Mouse (Mus musculus) gastrocnemius, postnatal 14 days (tissue): ENCODE results near the gene Samd4b. TPM values are rescaled to one million over a fixed set of nuclear protein-coding genes. Genes with fewer than 3 reads are reported as not detected.

Experiments
- DNase-seq: peaks from one replicate; pipeline ENCODE4 v3.0.0; 2021; ENCODE audit warnings: mixed read lengths
- intact Hi-C: fragments of 180-260 bp; cut with DNase I; formaldehyde crosslinking; loops from one replicate; pipeline ENCODE4 v1.15.1; 2025; ENCODE audit warnings: low total_unique reads
- microRNA-seq, 2 experiments: library from miRNA; unstranded; fragments of <30 nt; microRNA quantifications; one replicate each; pipeline ENCODE4 v1.2.0; 2021
- total RNA-seq, 2 experiments: library from RNA; stranded (reverse); gene quantifications; 2 replicates each; pipeline ENCODE4 v1.2.3; 2021

Gene Samd4b
- total RNA-seq, 2 experiments from 2014 or later: 15.7 to 18.5 TPM

- peak; percentile 75 for DNase-seq
These were observed 241.0 kb downstream of the Samd4b start for GRCm38 (mm10) chr7:28356981-28357380.

GRCm38 (mm10) chr7:28355221-28355620 is 242.7 kb downstream of the Samd4b start:
- DNase-seq: no peak
- intact Hi-C loops: no loop called here

More at GRCm38 (mm10) chr7:28356981-28357380, 241.0 kb downstream of the Samd4b start:
- intact Hi-C loops: no loop called here

GRCm38 (mm10) chr7:28354596-28354995 is 243.3 kb downstream of the Samd4b start:
- intact Hi-C loops: no loop called here
- no peak for DNase-seq

GRCm38 (mm10) chr7:28354113-28354581 is 243.8 kb downstream of the Samd4b start:
- no peak for DNase-seq
- intact Hi-C loops: no loop called here

- intact Hi-C loops: no loop called here
- no peak for DNase-seq
These were observed 244.7 kb downstream of the Samd4b start for GRCm38 (mm10) chr7:28353267-28353666.

GRCm38 (mm10) chr7:28351676-28352191 is 246.2 kb downstream of the Samd4b start:
- intact Hi-C loops: no loop called here
- DNase-seq: no peak

GRCm38 (mm10) chr7:28350155-28350883 is 247.6 kb downstream of the Samd4b start, which contains the start of gene Rps16:
Rps16 (plus strand) TSS chr7:28350652.
- intact Hi-C loops: no loop called here
- DNase-seq: peak; percentile 99

Small RNA genes lying within 50 kb of the gene (microRNA-seq; reads per million reads assigned to microRNA genes)
- 0 reads per million in 2 experiments for gene Mir7049

Other genes with a start within 250 kb of the Samd4b start
- gene Rps16, start 247.5 kb downstream of the Samd4b start, total RNA-seq: 100 to 1,000 TPM; 522 to 620 TPM
- 10 to 100 TPM; 15.0 to 15.7 TPM for gene Plekhg2, start 225.5 kb downstream of the Samd4b start, total RNA-seq
- 10 to 100 TPM in 1 of 2 experiments, 1 to 10 TPM in 1; 5.9 to 11.6 TPM for gene Zfp36, start 217.9 kb downstream of the Samd4b start, total RNA-seq
- 10 to 100 TPM; 20.7 to 20.9 TPM for gene Med29, start 205.4 kb downstream of the Samd4b start, total RNA-seq
- gene Paf1, start 205.2 kb downstream of the Samd4b start, total RNA-seq: 10 to 100 TPM; 32.9 to 34.8 TPM
- 1 to 10 TPM; 5.3 to 5.9 TPM for gene Gmfg, start 160.7 kb downstream of the Samd4b start, total RNA-seq
- gene Lrfn1, start 146.2 kb downstream of the Samd4b start, total RNA-seq: 1 to 10 TPM; 1.2 to 1.4 TPM
- not detected for gene Ifnl2, start 87.7 kb downstream of the Samd4b start, total RNA-seq
- not detected for gene Ifnl3, start 75.3 kb downstream of the Samd4b start, total RNA-seq
- gene Sycn, start 57.3 kb downstream of the Samd4b start, total RNA-seq: not detected
- gene Nccrp1, start 50.9 kb downstream of the Samd4b start, total RNA-seq: not detected
- gene Pak4, start within 50 bp of the Samd4b start, total RNA-seq: 1 to 10 TPM; 2.9 to 4.6 TPM
- gene Acp7, start 33.2 kb upstream of the Samd4b start, total RNA-seq: not detected
- 1 to 10 TPM in 1 of 2 experiments, under 1 TPM in 1; 0.82 to 1.4 TPM for gene Fbxo27, start 94.7 kb upstream of the Samd4b start, total RNA-seq
- gene Fbxo17, start 118.7 kb upstream of the Samd4b start, total RNA-seq: 1 to 10 TPM; 5.6 to 7.3 TPM
- gene Mrps12, start 143.7 kb upstream of the Samd4b start, total RNA-seq: 10 to 100 TPM; 43.7 to 48.0 TPM
- gene Sars2, start 143.8 kb upstream of the Samd4b start, total RNA-seq: 10 to 100 TPM; 19.0 TPM
- not detected for gene Ccer2, start 158.0 kb upstream of the Samd4b start, total RNA-seq
- gene Sirt2, start 168.6 kb upstream of the Samd4b start, total RNA-seq: 10 to 100 TPM; 77.2 to 77.5 TPM
- 10 to 100 TPM; 21.2 to 21.3 TPM for gene Nfkbib, start 169.4 kb upstream of the Samd4b start, total RNA-seq
- gene Rinl, start 190.8 kb upstream of the Samd4b start, total RNA-seq: 1 to 10 TPM in 1 of 2 experiments, under 1 TPM in 1; 0.80 to 1.3 TPM
- gene Hnrnpl, start 210.4 kb upstream of the Samd4b start, total RNA-seq: 100 to 1,000 TPM; 158 to 189 TPM
- gene Ech1, start 227.1 kb upstream of the Samd4b start, total RNA-seq: 100 to 1,000 TPM; 198 to 334 TPM
- 1 to 10 TPM; 2.0 to 4.4 TPM for gene Lgals4, start 235.7 kb upstream of the Samd4b start, total RNA-seq